Mouse (Mus musculus) thymus, adult 18-20 months (tissue): Measurements from ENCODE around the gene Sgcd.
"Not testable (repeated sequence)": the region's sequence is repeated elsewhere in the genome, so short reads cannot be mapped to it uniquely, and the experiment has no call there.

Source experiments
- DNase-seq, 2 experiments: peaks; one replicate each; pipeline ENCODE4 v3.0.0; 2022; ENCODE audit warnings: mixed read lengths in 2 of 2

Gene Sgcd

DNA sequence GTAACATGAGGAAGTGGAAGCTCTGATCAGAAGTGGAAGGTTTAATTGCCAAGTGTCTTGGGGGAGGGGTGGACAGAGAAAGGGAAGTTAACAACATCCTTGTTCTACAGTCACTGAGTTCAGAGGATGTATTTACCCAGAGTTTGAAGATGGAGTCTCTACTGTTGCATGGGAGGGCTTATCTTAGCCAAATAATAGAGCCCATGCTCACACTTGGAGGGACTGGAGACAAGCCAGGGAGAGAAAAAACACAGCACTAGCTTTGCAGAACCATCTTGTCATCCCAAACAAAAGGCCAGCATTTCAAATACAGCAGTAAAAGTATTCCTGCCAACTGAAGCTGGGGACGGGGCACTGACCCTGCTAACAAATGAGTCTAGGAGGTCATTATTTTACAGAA lies 212.8 kb downstream of the Sgcd start:
- no peak for DNase-seq

DNA sequence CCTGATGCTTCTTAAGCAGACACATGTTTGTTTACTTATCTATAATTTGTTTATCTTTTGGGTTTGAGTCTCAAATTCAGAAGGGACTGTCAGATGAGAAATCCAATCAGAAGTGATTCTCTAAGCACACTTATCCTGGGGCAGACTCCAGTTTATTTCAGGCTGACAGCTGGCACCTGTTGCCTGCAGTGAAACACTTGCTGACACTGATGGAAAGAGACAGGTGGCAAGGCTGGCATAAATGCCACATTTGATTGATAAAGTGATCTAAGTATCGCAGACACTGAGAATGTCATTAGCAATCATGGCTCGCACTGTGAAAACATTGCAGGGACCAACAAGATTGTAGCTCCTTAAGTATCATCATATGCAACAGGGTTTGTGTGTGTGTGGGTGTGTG lies 222.9 kb downstream of the Sgcd start:
- no peak for DNase-seq

DNA sequence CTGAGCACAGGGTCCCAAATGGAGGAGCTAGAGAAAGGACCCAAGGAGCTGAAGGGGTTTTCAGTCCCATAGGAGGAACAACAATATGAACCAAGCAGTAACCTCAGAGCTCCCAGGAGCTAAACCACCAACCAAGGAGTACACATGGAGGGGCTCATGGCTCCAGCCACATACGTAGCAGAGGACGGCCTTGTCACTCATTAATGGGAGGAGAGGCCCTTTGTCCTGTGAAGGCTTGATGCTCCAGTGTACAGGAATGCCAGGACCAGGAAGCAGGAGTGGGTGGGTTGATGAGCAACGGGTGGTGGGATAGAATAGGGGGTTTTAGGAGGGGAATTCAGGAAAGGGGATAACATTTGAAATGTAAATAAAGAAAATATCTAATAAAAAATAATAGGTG lies 225.2 kb downstream of the Sgcd start:
- not testable (repeated sequence) for DNase-seq

DNA sequence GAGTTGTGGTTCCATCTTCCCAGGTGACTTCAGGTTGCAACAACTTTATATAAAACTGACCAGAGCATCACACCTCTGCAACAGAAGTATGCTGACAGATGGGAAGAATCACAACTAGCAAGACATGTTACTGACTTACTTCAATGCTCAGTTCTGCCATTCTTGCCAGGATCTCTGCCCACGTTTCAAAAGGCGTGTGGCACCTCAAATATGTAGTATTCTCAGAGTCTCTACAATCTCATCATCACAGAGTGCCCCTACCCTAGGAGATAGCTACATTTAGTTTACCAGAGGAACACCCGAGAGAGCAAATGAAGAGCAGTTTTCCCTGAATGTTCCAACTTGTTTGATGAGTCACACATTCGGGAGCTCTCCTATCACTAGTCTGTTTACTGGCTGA lies 229.8 kb downstream of the Sgcd start:
- no peak for DNase-seq

DNA sequence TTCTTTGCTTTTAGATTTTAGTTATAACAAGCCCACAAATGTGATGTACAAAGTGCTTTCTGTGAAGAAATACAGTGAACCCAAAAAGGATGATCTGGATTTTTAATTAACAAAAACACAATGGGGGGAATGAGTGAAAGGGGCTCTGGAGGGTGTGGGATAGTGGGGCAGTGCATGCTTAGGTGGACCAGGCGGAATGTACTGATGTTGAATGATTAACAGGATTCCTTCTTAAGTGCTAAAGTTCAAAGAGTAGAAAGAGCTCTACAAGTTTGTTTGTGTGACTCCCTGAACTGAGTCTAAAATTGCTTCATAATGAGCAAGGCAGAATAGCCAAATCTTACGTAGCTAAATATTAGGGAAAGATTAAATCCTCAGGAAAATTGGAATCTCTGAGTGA lies 246.0 kb downstream of the Sgcd start:
- no peak for DNase-seq

DNA sequence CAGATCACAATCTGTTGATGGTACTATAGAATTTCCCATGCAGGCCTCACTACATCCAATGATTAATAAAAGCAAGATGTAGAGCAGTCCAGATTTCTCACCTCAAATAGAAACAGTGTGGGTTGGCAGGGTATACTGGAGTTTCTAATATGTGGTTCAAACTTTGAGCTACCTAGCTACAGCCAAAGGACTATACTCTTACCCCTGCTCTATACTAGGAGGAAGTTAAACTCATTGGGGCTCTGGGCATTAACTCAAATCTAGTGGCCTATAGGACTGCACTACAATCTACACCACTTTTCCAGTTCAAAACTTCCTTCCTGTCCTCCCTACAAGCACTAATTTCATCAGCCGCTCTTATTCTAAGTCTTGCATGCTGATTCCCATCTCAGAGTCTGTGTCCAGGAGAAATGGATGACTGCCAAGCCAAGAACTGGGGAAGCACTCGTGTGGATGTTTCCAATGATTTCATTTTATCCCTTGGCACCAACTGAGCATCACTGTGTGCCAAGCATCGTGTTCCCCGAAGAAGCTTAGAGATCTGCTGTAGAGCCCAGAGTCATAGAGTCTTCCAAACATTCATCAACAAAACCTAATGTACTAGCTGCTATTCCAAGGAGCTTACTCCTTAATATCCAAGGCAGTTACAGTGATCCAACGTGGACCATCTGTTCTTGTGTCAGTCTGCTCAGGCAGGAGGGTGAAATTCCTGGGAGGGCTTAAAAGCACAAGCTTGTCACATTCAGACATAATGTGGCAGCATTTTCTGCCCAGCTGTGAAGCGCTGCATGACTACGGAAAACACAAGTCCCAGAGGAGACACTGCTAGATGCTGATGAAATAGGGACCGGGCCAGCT lies 283.6 kb downstream of the Sgcd start:
- DNase-seq = no peak

DNA sequence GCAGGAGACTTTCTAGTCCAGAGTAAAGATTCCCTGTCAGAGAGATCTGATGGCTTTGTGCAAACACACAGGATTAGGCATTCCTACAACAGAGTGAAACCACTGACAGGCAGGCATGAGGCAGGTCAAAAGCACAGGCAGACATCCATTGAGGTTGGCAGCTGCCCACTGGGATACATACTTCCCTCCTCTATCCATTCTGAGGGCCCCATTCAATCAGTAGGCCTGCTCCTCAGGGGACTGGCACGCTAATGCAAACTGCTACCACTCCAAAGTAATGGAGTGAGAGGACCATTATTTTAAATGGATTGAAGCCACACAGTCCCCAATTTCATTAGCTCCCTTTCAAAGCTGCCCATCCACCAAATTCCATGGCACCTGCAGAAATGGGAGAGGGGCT lies 293.2 kb downstream of the Sgcd start:
- DNase-seq = no peak

DNA sequence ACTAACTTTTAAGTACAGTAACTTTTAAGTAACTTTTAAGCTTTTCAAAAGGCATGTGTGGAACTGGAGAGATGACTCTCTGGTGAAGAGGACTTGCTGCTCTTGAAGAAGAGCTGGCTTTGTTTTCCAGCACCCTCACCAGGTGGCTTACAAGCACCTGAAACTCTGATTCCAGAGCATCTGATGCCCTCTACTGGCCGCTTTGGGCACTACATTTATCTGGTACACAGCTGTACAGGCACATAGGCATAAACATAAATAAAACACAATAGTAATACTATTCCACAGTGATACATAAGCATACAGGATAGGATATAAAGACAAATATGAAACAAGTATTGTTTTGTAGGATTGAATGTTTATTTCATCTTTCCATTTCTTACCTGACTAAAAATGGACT lies 330.6 kb downstream of the Sgcd start:
- no peak for DNase-seq

DNA sequence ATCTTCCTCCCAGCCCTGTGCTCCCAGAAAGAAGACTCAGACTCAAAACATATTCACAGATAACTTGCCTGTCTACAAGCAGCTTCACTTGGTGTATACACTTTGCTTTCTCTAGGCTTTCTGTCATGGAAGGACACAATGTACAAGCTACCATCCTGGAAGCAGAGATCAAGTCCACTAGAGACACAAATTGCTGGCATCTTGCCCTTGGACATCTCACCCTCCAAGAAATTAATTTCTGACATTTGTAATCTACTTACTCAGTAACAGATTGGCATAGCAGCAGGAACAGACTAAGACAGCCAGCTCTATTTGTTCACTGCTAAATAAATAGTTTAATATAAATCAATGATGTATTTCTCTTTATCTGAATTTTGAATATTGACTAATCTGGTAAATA lies 342.9 kb downstream of the Sgcd start:
- DNase-seq = no peak

DNA sequence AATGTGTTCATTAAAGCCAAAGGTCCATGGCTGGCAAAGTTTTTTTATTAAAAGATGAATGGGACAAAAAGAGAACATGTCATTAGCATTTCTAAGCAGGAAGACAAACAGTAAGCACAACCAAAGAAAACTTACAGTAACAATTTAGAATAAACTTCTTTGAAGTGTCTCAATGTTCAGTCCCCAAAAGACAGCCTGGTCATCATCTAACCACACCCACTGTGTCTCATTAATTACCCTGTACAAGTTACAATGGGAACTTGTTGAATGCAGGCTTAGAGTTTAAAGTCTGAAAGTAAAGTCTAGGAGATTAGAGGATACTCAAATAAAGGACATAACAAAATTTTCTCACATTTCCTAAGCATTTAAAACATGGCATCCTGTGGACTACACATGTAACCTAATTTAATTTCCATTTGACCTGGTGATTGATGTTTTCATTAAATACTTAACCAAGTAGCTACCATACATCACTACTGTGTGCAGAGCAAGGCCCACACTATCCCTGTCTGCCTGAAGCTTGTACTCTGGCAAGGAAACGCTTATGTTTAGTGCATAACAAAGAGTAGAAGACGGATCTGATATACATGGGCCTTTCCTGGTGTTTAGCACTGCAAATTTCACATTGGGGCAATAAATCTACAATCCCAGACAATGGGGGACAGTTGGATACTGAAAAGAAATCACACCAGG lies 347.1 kb downstream of the Sgcd start:
- DNase-seq = no peak

DNA sequence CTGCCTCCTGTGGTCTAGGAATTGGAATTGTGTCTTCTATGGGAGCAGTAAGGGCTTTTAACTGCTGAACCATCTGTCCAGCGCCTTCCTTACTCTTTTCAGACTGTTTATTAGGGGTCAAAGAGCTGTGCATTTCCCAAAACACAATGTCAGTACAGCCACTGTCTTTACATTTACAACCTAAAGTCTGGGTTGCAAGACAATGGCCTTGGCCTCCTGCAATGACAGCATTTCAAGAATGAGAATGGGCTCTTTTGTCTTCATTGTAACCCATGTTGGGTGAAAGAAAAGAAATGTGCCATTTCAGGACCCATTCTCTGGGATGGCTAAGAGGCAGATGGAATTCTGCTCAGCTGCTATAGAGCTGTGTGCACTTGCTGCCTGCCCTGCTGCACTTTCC lies 348.2 kb downstream of the Sgcd start:
- no peak for DNase-seq

DNA sequence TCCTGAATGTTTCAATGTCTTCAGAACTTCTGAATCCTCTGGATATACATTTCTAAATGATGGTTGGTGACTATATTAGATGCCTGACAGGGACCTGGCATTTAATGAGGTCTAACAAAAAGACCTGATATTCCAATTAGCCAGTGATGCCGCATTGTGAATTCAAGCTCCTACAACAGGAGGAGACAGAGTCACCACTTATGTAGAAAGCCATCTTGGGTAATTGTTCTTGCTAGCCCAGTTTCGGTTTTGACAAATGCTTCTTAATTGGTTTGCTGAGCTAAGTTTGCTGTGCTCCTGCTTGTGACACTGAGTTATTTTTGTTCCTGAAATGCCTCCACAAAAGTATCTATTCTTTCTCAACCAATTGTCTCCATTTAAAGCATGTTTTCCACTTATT lies 358.6 kb downstream of the Sgcd start:
- no peak for DNase-seq

DNA sequence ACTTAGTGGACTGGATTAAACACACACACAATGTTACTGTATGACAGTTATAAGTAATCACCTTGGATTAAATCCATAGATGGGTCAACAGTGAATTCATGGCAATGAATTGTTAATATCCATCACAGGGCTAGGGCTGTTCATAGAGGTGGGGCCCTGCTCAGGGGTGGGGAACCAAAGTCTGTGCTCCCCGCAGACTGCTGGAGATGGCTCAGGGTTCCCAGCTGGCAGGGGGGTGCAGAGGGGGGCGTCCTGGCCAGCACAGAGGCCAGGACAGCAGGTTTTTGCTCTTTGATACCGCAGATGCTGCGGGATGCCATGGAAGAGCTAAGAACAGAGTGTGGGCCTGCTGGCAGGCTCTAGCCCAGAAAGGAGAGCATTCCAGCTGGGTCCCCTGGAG lies 378.9 kb downstream of the Sgcd start:
- DNase-seq = no peak

DNA sequence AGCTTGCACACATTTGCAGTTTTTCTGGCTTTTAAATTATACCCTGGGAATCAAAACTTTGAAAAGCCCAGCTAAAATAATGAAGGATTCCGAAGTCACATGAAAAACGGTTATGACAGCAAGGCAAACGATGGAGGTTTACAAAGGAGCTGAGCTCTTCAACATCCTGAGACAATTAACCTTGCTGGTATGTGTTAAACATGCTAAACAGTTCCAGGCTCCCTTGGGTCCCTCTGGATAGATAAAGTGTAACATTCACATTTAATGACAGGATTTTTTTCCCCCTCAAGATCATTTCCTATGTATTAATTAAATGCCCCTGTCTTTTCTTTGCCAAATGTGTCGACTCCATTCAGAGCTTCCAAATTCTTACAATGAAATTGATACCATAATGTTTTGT lies 414.1 kb downstream of the Sgcd start:
- no peak for DNase-seq

DNA sequence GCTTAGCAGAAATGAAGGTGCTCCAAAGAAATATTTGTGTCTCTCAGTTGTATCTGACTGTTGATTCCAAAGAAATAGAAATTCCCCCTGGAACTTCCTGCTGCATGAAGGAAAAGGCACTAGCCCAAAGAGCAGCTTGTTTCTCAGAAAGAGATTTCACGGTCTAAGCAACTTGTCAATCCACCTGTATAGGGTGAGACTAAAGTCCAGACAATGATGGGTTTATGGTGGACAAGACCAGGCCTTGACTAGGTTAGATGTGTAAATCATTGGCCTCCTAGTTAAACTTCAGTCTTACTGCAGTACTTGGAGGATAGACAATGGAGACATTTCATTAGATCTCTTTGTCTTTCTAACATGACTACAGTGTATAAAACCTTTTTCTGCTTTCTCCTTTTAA lies 420.3 kb downstream of the Sgcd start:
- no peak for DNase-seq

DNA sequence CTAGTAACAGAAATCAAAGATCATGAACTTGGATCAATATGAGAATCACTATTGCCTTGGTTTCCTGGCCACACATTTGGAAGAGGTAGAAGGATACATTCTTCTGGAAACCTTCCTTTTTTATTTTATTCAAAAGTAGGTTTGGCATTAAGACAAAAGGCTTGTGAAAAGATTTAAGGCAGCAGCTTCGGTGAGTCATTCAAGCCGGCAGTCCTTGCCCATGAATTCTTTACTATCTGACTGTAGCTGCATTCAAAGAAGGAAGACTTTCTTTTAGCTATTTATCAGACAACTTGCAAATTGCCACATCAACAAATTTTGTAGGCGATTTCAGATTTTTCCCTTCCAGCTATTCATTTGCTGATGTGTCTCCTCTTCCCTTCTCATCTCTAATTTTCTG lies 422.6 kb downstream of the Sgcd start:
- DNase-seq = no peak

DNA sequence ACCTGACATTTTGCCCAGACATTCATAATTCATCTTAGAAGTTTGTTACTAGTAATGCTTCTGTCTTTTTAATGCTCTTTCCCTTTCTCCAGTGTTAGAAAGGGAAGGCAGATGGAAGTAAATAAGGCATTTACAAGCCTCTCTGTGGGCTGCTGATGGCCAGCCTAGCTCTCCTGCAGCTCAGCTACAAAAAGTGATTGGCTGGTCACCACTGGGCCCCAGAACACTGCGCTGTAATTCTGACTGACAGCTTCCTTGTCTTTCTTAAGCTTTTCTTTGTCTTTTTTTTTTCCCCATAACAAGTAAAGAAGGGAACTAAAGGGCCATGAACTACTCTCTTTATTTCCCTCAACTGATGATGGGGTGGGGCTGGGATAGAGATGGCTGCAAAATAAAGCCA lies 463.9 kb downstream of the Sgcd start:
- DNase-seq = no peak

DNA sequence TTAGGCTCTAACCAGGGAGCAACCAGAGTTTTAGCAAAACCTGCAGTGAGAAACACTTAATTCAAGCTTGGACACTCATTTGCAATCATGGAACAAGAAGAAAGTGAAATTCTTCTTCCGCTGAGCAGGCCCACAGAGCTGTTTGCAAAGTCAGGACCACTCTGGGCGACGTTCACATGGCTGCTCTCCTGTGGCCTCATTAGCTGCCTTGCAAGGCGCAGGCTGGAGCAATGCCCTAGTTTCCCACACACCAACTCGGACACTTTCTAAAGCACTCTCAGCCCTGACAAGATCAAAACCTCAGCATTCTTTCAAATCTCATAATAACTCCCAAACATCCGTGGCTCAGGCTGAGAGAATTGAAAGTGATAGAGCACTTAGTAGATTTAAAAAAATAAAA lies 480.7 kb downstream of the Sgcd start:
- no peak for DNase-seq

DNA sequence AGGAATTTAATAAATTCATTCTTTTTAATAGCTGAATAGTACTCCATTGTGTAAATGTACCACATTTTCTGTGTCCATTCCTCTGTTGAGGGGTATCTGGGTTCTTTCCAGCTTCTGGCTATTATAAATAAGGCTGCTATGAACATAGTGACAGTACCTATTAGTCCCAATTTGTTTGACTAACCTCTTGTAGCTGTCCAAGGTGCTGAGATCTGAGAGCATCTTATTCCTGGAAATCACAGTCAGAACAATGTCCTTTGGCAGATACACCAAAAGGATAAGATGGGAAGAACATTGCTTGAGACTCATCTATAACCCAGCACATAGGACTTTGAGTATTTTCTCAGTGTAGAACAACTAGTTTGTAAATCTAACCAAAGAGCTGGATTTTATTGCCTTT lies 485.5 kb downstream of the Sgcd start:
- DNase-seq = not testable (repeated sequence)

DNA sequence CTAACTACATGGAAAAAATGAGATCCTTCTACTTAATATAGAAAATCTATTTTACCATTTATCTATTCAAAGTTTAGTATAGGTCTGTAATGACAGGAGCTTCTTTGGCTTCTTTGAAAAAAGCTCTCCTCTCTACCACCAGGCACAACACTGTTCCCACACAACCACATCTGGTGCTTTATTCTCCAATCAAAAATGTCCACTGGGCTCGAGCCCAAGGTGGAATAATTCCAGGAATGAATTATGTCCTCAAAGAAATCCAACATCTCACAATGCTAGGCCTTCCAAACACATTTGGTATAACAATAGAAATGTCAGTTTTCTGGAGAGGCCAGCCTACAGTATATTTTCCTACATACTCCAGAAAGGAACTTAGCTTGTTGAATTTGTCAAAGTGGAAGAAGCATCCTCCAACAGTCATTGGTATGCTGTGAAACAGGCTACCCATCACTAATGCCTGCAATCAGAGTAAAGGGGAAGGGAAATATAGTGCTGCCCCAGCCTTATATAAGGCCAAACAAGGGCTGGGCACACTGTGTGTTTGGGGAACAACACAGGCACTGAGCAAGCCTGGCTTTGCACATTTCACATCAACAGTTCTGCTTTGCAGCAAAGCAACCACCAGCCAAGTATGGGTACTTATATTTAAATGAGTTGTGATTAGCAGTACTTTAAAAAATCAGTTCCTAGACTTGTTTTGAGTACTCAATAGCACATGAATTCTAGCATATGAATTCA lies 515.1 kb downstream of the Sgcd start:
- no peak for DNase-seq

DNA sequence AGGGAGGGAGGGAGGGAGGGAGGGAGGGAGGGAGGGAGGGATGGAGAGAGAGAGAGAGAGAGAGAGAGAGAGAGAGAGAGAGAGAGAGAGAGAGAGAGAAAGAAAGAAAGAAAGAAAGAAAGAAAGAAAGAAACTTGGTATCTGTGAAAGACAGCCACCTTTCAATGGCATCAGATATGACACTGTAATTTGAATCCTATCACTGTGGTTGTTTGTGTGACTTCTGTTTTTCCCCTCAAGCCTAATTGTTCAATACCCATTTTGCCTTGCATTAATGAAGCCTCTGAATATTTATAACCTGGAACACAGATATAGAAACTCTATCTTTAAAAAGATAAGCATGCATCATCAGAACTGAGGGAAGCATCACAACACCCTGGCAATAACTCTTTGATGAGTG lies 528.1 kb downstream of the Sgcd start:
- DNase-seq = not testable (repeated sequence)

DNA sequence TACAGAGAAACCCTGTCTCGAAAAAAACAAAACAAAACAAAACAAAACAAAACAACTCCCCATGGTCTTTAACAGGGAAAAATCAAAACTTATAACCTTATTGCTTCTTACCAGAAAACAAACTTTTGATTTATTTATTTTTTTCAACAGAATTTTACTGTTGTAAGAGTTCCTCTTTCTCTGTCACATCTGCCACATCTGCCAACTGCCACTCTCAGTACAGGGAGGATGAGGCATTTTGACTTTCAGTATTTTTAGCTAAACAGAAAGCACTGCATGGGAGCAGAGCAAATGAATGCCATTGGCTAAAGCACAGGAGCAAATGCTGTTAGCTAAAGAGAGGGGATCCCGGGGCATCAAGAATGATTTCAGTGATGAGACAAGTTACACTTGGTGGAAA lies 528.6 kb downstream of the Sgcd start:
- no peak for DNase-seq

DNA sequence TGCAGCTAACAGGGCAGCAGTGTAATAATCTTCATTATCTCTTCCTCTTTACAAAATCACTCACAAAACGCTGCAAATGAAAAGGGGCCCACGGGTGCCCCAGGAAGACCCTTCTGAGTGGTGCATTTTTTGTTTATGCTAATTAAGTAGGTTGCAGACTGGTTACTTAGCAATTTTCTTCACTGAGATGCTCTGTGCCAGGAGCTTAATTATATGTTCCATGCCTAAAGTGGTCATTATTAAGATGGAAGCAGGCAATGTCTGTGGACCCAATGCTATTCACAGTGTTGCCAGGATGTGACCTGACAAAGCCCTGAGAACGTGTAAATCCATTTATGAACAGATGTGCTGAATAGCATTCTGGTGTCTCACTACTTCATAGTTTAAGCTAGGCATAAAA lies 529.6 kb downstream of the Sgcd start:
- no peak for DNase-seq

DNA sequence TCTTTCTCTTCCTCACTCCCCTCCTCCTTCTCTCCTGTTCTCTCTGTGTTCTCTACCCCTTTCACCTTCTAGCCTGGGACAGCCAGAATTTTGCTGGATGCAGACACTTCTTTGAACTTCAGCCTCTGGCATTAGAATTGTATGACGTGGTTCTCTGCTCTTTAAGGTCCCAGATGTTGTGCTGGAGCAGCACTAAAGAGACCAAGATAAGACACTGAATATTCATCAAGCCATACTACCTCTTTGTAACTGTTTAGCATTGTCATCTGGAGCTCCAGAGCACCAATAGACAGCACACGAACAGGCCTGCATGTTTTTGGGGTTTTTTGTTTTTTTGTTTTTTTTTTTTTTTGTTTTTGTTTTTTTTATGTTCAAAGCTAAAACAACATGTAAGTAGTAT lies 541.0 kb downstream of the Sgcd start:
- no peak for DNase-seq
